Mouse (Mus musculus): ENCODE results near the gene Plekha5. TPM values are rescaled to one million over a fixed set of nuclear protein-coding genes. Genes with fewer than 3 reads are reported as not detected.

The Plekha5 gene
- polyA plus RNA-seq, 1 experiment = 56.6 TPM

GRCm38 (mm10) chr6:140444147-140444546, 20.3 kb downstream of the Plekha5 start:
- no peaks in the 10 kb centered on the region for H3K27me3 ChIP-seq (ENCODE audit: control insufficient read depth, insufficient read depth, low read length)
- H3K27ac ChIP-seq (ENCODE audit: control insufficient read depth, insufficient read depth, low read depth, low read length) = no peak overlapping the region
- H3K4me1 ChIP-seq (ENCODE audit: control insufficient read depth, insufficient read depth, low read length) = no peaks in the 10 kb centered on the region
- TF ChIP-seq CTCF (IDR thresholded peaks at IDR 0.05; ENCODE audit: control insufficient read depth, insufficient read depth, insufficient replicate concordance, low read depth, low read length) (no peak), POLR2A (IDR thresholded peaks at IDR 0.05; ENCODE audit: control insufficient read depth, low read depth, low read length) (no peak)
- no peak overlapping the region for H3K4me3 ChIP-seq (ENCODE audit: control insufficient read depth, low read depth, low read length)
- H3K36me3 ChIP-seq (ENCODE audit: control insufficient read depth, insufficient read depth, low read length) = no peaks in the 10 kb centered on the region

GRCm38 (mm10) chr6:140444855-140445465, 21.1 kb downstream of the Plekha5 start:
- Histone ChIP-seq H3K27ac (ENCODE audit: control insufficient read depth, insufficient read depth, low read depth, low read length) (no peak overlapping the region), H3K4me1 (ENCODE audit: control insufficient read depth, insufficient read depth, low read length) (no peaks in the 10 kb centered on the region), H3K4me3 (ENCODE audit: control insufficient read depth, low read depth, low read length) (no peak overlapping the region), H3K36me3 (ENCODE audit: control insufficient read depth, insufficient read depth, low read length) (no peaks in the 10 kb centered on the region), H3K27me3 (ENCODE audit: control insufficient read depth, insufficient read depth, low read length) (no peaks in the 10 kb centered on the region)
- no peak for TF ChIP-seq POLR2A (IDR thresholded peaks at IDR 0.05; ENCODE audit: control insufficient read depth, low read depth, low read length)
- no peak for TF ChIP-seq CTCF (IDR thresholded peaks at IDR 0.05; ENCODE audit: control insufficient read depth, insufficient read depth, insufficient replicate concordance, low read depth, low read length)

GRCm38 (mm10) chr6:140448010-140448739, 24.3 kb downstream of the Plekha5 start:
- no peaks in the 10 kb centered on the region for H3K36me3 ChIP-seq (ENCODE audit: control insufficient read depth, insufficient read depth, low read length)
- H3K27ac ChIP-seq (ENCODE audit: control insufficient read depth, insufficient read depth, low read depth, low read length) = no peak overlapping the region
- no peaks in the 10 kb centered on the region for H3K27me3 ChIP-seq (ENCODE audit: control insufficient read depth, insufficient read depth, low read length)
- no peaks in the 10 kb centered on the region for H3K4me1 ChIP-seq (ENCODE audit: control insufficient read depth, insufficient read depth, low read length)
- TF ChIP-seq CTCF (IDR thresholded peaks at IDR 0.05; ENCODE audit: control insufficient read depth, insufficient read depth, insufficient replicate concordance, low read depth, low read length) = no peak
- TF ChIP-seq POLR2A (IDR thresholded peaks at IDR 0.05; ENCODE audit: control insufficient read depth, low read depth, low read length) = no peak
- H3K4me3 ChIP-seq (ENCODE audit: control insufficient read depth, low read depth, low read length) = no peak overlapping the region

- no peaks in the 10 kb centered on the region for H3K36me3 ChIP-seq (ENCODE audit: control insufficient read depth, insufficient read depth, low read length)
- no peaks in the 10 kb centered on the region for H3K27me3 ChIP-seq (ENCODE audit: control insufficient read depth, insufficient read depth, low read length)
- TF ChIP-seq POLR2A (IDR thresholded peaks at IDR 0.05; ENCODE audit: control insufficient read depth, low read depth, low read length) (no peak), CTCF (IDR thresholded peaks at IDR 0.05; ENCODE audit: control insufficient read depth, insufficient read depth, insufficient replicate concordance, low read depth, low read length) (no peak)
- no peak overlapping the region for H3K4me3 ChIP-seq (ENCODE audit: control insufficient read depth, low read depth, low read length)
- H3K27ac ChIP-seq (ENCODE audit: control insufficient read depth, insufficient read depth, low read depth, low read length) = no peak overlapping the region
- H3K4me1 ChIP-seq (ENCODE audit: control insufficient read depth, insufficient read depth, low read length) = no peaks in the 10 kb centered on the region
Observed at GRCm38 (mm10) chr6:140450693-140451092, 26.8 kb downstream of the Plekha5 start.

- no peaks in the 10 kb centered on the region for H3K36me3 ChIP-seq (ENCODE audit: control insufficient read depth, insufficient read depth, low read length)
- no peak overlapping the region for H3K4me3 ChIP-seq (ENCODE audit: control insufficient read depth, low read depth, low read length)
- no peak overlapping the region for H3K27ac ChIP-seq (ENCODE audit: control insufficient read depth, insufficient read depth, low read depth, low read length)
Observed at GRCm38 (mm10) chr6:140452736-140453135, 28.9 kb downstream of the Plekha5 start.

GRCm38 (mm10) chr6:140453454-140453853, 29.6 kb downstream of the Plekha5 start:
- H3K36me3 ChIP-seq (ENCODE audit: control insufficient read depth, insufficient read depth, low read length) = no peaks in the 10 kb centered on the region
- no peaks in the 10 kb centered on the region for H3K4me1 ChIP-seq (ENCODE audit: control insufficient read depth, insufficient read depth, low read length)
- no peak overlapping the region for H3K4me3 ChIP-seq (ENCODE audit: control insufficient read depth, low read depth, low read length)
- TF ChIP-seq CTCF (IDR thresholded peaks at IDR 0.05; ENCODE audit: control insufficient read depth, insufficient read depth, insufficient replicate concordance, low read depth, low read length) (no peak), POLR2A (IDR thresholded peaks at IDR 0.05; ENCODE audit: control insufficient read depth, low read depth, low read length) (no peak)
- H3K27me3 ChIP-seq (ENCODE audit: control insufficient read depth, insufficient read depth, low read length) = no peaks in the 10 kb centered on the region
- H3K27ac ChIP-seq (ENCODE audit: control insufficient read depth, insufficient read depth, low read depth, low read length) = no peak overlapping the region

More at GRCm38 (mm10) chr6:140452736-140453135, 28.9 kb downstream of the Plekha5 start:
- H3K27me3 ChIP-seq (ENCODE audit: control insufficient read depth, insufficient read depth, low read length) = no peaks in the 10 kb centered on the region
- TF ChIP-seq CTCF (IDR thresholded peaks at IDR 0.05; ENCODE audit: control insufficient read depth, insufficient read depth, insufficient replicate concordance, low read depth, low read length) = no peak
- TF ChIP-seq POLR2A (IDR thresholded peaks at IDR 0.05; ENCODE audit: control insufficient read depth, low read depth, low read length) = no peak
- no peaks in the 10 kb centered on the region for H3K4me1 ChIP-seq (ENCODE audit: control insufficient read depth, insufficient read depth, low read length)

GRCm38 (mm10) chr6:140454388-140454787, 30.5 kb downstream of the Plekha5 start:
- H3K27me3 ChIP-seq (ENCODE audit: control insufficient read depth, insufficient read depth, low read length) = no peaks in the 10 kb centered on the region
- TF ChIP-seq CTCF (IDR thresholded peaks at IDR 0.05; ENCODE audit: control insufficient read depth, insufficient read depth, insufficient replicate concordance, low read depth, low read length) (no peak), POLR2A (IDR thresholded peaks at IDR 0.05; ENCODE audit: control insufficient read depth, low read depth, low read length) (no peak)
- no peaks in the 10 kb centered on the region for H3K36me3 ChIP-seq (ENCODE audit: control insufficient read depth, insufficient read depth, low read length)
- H3K27ac ChIP-seq (ENCODE audit: control insufficient read depth, insufficient read depth, low read depth, low read length) = no peak overlapping the region
- H3K4me1 ChIP-seq (ENCODE audit: control insufficient read depth, insufficient read depth, low read length) = no peaks in the 10 kb centered on the region
- H3K4me3 ChIP-seq (ENCODE audit: control insufficient read depth, low read depth, low read length) = no peak overlapping the region

Data from testis, adult 2 months (tissue).